Mouse (Mus musculus) MEL (cell line): ENCODE data around the gene Napepld. TPM values are rescaled to one million over a fixed set of nuclear protein-coding genes. Genes with fewer than 3 reads are reported as not detected.
"Not testable (repeated sequence)": the region's sequence is repeated elsewhere in the genome, so short reads cannot be mapped to it uniquely, and the experiment has no call there.

ENCODE experiments used
- DNase-seq: peaks from one replicate; pipeline ENCODE4 v3.0.0; 2011; ENCODE audit warnings: low read depth, low spot score
- H3K27ac ChIP-seq: 2 replicates; pipeline ENCODE4 v1.5.1; 2012; ENCODE audit warnings: low read depth, mild to moderate bottlenecking, control low read depth, low read length, moderate library complexity; ENCODE audit not compliant: control insufficient read depth
- H3K27me3 ChIP-seq, 2 experiments: fragments of 150-350 bp in 1 of 2; sonication (generic) in 1 of 2; 2 replicates each; pipeline ENCODE4 v1.6.1; 2012; ENCODE audit warnings: low read length in 2 of 2, mild to moderate bottlenecking in 2 of 2, improper control_type of control experiment in 1 of 2, moderate library complexity in 1 of 2; ENCODE audit not compliant: insufficient read depth in 2 of 2, control insufficient read depth in 1 of 2
- H3K36me3 ChIP-seq, 2 experiments: 2 replicates each; pipeline ENCODE4 v1.6.1; 2012 to 2014; ENCODE audit warnings: low read length in 2 of 2, improper control_type of control experiment in 1 of 2, inconsistent platforms in 1 of 2, mild to moderate bottlenecking in 1 of 2; ENCODE audit not compliant: insufficient read depth in 2 of 2, control insufficient read depth in 1 of 2
- H3K4me1 ChIP-seq, 2 experiments: fragments of 150-350 bp in 1 of 2; sonication (generic) in 1 of 2; 2 replicates each; pipeline ENCODE4 v1.6.1; 2012; ENCODE audit warnings: low read length in 2 of 2, improper control_type of control experiment in 1 of 2, mild to moderate bottlenecking in 1 of 2; ENCODE audit not compliant: insufficient read depth in 2 of 2, control insufficient read depth in 1 of 2
- H3K4me3 ChIP-seq, 2 experiments: fragments of 150-350 bp in 1 of 2; sonication (generic) in 1 of 2; 2 replicates each; pipeline ENCODE4 v1.5.1; 2012; ENCODE audit warnings: low read depth in 2 of 2, low read length in 2 of 2, mild to moderate bottlenecking in 2 of 2, moderate library complexity in 2 of 2, control low read depth in 1 of 2, improper control_type of control experiment in 1 of 2; ENCODE audit not compliant: control insufficient read depth in 1 of 2, insufficient read depth in 1 of 2
- H3K79me2 ChIP-seq: 2 replicates; pipeline ENCODE4 v1.6.1; 2012; ENCODE audit warnings: mild to moderate bottlenecking, low read length, moderate library complexity; ENCODE audit not compliant: control insufficient read depth, poor library complexity, insufficient read depth
- H3K9ac ChIP-seq: 2 replicates; pipeline ENCODE4 v1.6.1; 2012; ENCODE audit warnings: low read depth, mild to moderate bottlenecking, control low read depth, low read length, moderate library complexity; ENCODE audit not compliant: control insufficient read depth, poor library complexity, severe bottlenecking
- H3K9me3 ChIP-seq: fragments of 150-350 bp; sonication (generic); replicated peaks from 2 replicates; pipeline ENCODE4 v1.6.1; 2012; ENCODE audit warnings: mild to moderate bottlenecking, low read length, improper control_type of control experiment, moderate library complexity; ENCODE audit not compliant: insufficient read depth
- ETS1 ChIP-seq: IDR thresholded peaks from 2 replicates; pipeline ENCODE4 v1.6.1; 2012; ENCODE audit warnings: low read depth, mild to moderate bottlenecking, inconsistent platforms, low read length, improper control_type of control experiment, moderate library complexity
- MAFK ChIP-seq: IDR thresholded peaks from 2 replicates; pipeline ENCODE4 v1.6.1; 2011; ENCODE audit warnings: low read depth, mild to moderate bottlenecking, low read length, improper control_type of control experiment, borderline replicate concordance
- MXI1 ChIP-seq: IDR thresholded peaks from 2 replicates; pipeline ENCODE4 v1.6.1; 2011; ENCODE audit warnings: mild to moderate bottlenecking, low read depth, low read length, improper control_type of control experiment
- SIN3A ChIP-seq: IDR thresholded peaks from 2 replicates; pipeline ENCODE4 v1.6.1; 2012; ENCODE audit warnings: low read length, improper control_type of control experiment, inconsistent platforms
- TAL1 ChIP-seq: IDR thresholded peaks from 2 replicates; pipeline ENCODE4 v1.6.1; 2012; ENCODE audit warnings: mild to moderate bottlenecking, inconsistent platforms, low read length, moderate library complexity, mixed read lengths
- TBP ChIP-seq: IDR thresholded peaks from 2 replicates; pipeline ENCODE4 v1.8.0; 2011; ENCODE audit warnings: low read depth, low read length, improper control_type of control experiment
- USF2 ChIP-seq, 2 experiments: IDR thresholded peaks; 2 replicates each; pipeline ENCODE4 v1.6.1; 2011 to 2012; ENCODE audit warnings: improper control_type of control experiment in 2 of 2, low read length in 2 of 2, borderline replicate concordance in 1 of 2, inconsistent platforms in 1 of 2, low read depth in 1 of 2, mild to moderate bottlenecking in 1 of 2; ENCODE audit not compliant: insufficient read depth in 1 of 2
- ZNF384 ChIP-seq: IDR thresholded peaks from 2 replicates; pipeline ENCODE4 v1.6.1; 2012; ENCODE audit warnings: low read depth, mild to moderate bottlenecking, inconsistent platforms, low read length, improper control_type of control experiment
- polyA plus RNA-seq, 2 experiments: library from polyadenylated mRNA; stranded (reverse) in 1 of 2; unstranded in 1 of 2; fragments of >175 nt in 1 of 2; fragments of >200 nt in 1 of 2; gene quantifications; 2 replicates each; pipeline versions ENCODE4 v1.2.1 to v1.2.4; 2012; ENCODE audit warnings: low replicate concordance in 2 of 2, low read depth in 1 of 2; ENCODE audit not compliant: insufficient read length in 2 of 2, insufficient read depth in 1 of 2, missing spikeins in 1 of 2
- total RNA-seq: library from RNA; depleted of rRNA; stranded (reverse); fragments of 300-350 nt; gene quantifications from 2 replicates; pipeline ENCODE4 v1.2.3, GENCODE M21; 2012

Gene Napepld
- total and polyA plus RNA-seq, 3 experiments, result 1.5 to 3.0 TPM; not detected in 1

DNA sequence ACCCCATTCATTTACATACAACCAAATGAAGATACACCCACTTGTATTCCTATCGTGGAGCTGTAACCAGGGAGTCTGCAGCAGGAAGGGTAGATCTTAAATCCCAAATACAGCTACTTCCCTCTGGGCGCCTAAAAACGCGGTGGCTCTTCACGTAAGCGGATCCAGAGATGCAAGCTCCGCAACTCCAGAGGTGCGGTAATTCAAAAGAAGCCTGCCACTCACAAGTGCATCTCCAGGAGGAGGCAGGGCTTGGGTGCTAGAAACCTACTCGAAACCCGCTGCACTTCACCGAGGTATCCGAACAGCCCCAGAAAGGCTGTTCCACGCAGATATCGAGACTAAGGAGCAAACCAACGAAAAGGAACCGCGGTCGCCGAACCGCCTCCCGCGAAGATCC, 262 bp downstream of the Napepld start:
- Histone ChIP-seq H3K36me3 (peaks cover 0 to 29% of the 10 kb centered on the region in 2 experiments; a peak in 2 of 4 replicates), H3K9ac (peak overlapping the region; percentile 73)
- DNase-seq, result no peak

DNA sequence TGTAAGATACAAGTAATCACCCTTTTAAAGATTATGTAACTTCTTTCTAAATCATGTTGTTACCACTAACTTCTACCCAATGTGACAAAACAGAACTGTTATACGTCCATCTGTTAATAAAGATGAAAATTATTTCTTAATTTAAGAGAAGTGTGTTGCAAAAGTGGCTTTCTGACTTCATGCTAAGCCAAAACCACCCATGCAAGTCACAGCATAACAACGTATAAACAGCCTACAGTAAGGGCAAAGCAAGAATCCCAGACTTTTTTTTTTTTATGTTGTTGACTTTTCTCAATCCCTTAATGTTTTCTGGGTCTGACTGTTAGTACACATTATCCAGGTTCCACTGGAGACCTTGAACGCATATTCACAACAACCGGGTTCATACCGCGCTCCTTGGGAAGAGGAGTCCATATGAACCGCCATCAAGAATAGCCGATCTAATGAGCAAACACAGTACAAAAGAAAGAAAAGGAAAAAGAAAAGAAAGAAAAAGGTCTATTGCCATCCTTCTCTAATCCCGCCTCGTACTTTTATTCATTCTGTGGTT, 849 bp downstream of the Napepld start:
- TF ChIP-seq USF2 (IDR thresholded peaks at IDR 0.05; ENCODE audit: borderline replicate concordance in 1 of 2, insufficient read depth in 1 of 2, low read depth in 1 of 2, low read length in 2 of 2), result no peak
- TF ChIP-seq ZNF384, result peak; percentile 81
- no peak for TF ChIP-seq MAFK
- peak; percentile 20 for TF ChIP-seq MXI1
- no peaks in the 10 kb centered on the region for H3K9me3 ChIP-seq
- H3K4me1 ChIP-seq, result peaks cover 16 to 18% of the 10 kb centered on the region in 2 experiments
- peaks cover 0 to 29% of the 10 kb centered on the region in 2 experiments; a peak in 2 of 4 replicates for H3K36me3 ChIP-seq
- DNase-seq, result no peak
- H3K27me3 ChIP-seq, result no peaks in the 10 kb centered on the region
- peak overlapping the region; percentile 51 for H3K27ac ChIP-seq
- peak overlapping the region; percentile 73 for H3K9ac ChIP-seq
- peaks cover 3% of the 10 kb centered on the region; the same call in 1 of the 2 replicates for H3K79me2 ChIP-seq
- H3K4me3 ChIP-seq, result peak overlapping the region; percentile 78 to 86

More for the DNA sequence above, 262 bp downstream of the Napepld start:
- Histone ChIP-seq H3K27me3 (no peaks in the 10 kb centered on the region), H3K9me3 (no peaks in the 10 kb centered on the region), H3K4me1 (peaks cover 16 to 18% of the 10 kb centered on the region in 2 experiments), H3K4me3 (peak overlapping the region; percentile 78 to 86), H3K27ac (peak overlapping the region; percentile 49), H3K79me2 (peaks cover 3% of the 10 kb centered on the region; the same call in 1 of the 2 replicates)
- TF ChIP-seq TAL1 (no peak), SIN3A (peak; percentile 3; the same call in 1 of the 2 replicates), TBP (0 out of 2 replicates have a peak, but pooled peaks have one; percentile 11), ETS1 (0 out of 2 replicates have a peak, but pooled peaks have one; percentile 7)

DNA sequence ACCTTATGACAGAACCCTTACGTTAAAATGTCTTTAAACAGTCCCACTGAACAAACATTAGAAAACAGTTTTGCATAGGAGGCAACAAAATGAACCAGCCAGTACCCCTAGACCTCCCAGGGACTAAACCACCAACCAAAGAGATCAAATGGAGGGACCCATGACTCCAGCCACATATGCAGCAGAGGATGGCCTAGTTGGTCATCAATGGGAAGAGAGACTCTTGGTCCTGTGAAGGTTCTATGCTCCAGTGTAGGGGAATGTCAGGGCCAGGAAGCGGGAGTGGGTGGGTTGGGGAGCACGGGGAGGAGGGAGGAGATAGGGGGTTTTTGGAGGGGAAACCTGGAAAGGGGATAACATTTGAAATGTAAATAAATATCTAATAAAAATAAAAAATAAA, 1.6 kb downstream of the Napepld start:
- not testable (repeated sequence) for H3K4me3 ChIP-seq, H3K79me2 ChIP-seq, H3K9ac ChIP-seq, H3K27ac ChIP-seq, DNase-seq, H3K9me3 ChIP-seq, H3K27me3 ChIP-seq
- H3K36me3 ChIP-seq, result peaks cover 0 to 32% of the 10 kb centered on the region in 2 experiments; a peak in 2 of 4 replicates
- peaks cover 16 to 18% of the 10 kb centered on the region in 2 experiments for H3K4me1 ChIP-seq
